ENCODE assay signal across 23 mouse cellular contexts in the genomic region with DNA sequence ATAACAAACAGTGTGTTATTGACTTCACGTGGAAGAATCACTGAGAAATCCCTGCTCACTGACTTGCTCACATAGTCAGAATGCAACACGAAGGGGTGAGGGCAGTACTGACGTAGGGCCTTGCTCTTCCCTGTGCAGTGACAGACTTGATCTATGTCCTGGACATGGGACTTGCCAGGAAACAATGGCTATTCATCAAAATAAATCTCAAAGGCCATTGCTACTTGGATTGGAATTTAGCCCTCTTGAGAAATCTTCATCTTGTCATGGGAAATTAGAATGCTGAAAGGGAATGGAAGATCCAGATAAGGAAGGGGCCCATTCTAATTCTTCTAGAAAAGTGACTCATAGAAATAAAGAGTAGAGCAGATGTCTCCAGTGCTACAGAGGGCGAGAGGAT.
DNase-seq lines count a peak whose midpoint lies in the region; ATAC-seq and TF ChIP-seq lines count a peak whose summit lies in the region.
"Had no signal": no experiment of that assay in that cellular context is flagged by ENCODE, and none has a peak within 500 bp of the region (broad histone marks: within the 10 kb centered on the region; RNA-seq: fewer than 3 reads in every experiment).

No protein-coding gene starts in this region.

- H3K9ac ChIP-seq in kidney, embryonic 16.5 days (replicated peaks; ENCODE audit: low read length): no peak overlapping the region
- no peak overlapping the region for H3K9ac ChIP-seq in liver, adult 2 months (ENCODE audit: low read depth, low read length)
- no peak overlapping the region for H3K9ac ChIP-seq in hindbrain, postnatal 0 days (replicated peaks; ENCODE audit: low read length)
- H3K9ac ChIP-seq: embryonic facial prominence, embryonic 13.5 days; embryonic facial prominence, embryonic 15.5 days; forebrain, embryonic 12.5 days had no signal

- no peak overlapping the region for H3K4me3 ChIP-seq in kidney, adult 2 months (ENCODE audit: insufficient read depth, low read depth, low read length)
- no peak overlapping the region for H3K4me3 ChIP-seq in kidney, embryonic 16.5 days (ENCODE audit: low read length)
- no peak overlapping the region for H3K4me3 ChIP-seq in liver, adult 2 months (ENCODE audit: insufficient read depth, low read depth, low read length)
- no peak overlapping the region for H3K4me3 ChIP-seq in hindbrain, postnatal 0 days (ENCODE audit: low read length)
- H3K4me3 ChIP-seq: embryonic facial prominence, embryonic 13.5 days; embryonic facial prominence, embryonic 15.5 days; erythroblast, embryonic 14.5 days; forebrain, embryonic 10.5 days; forebrain, embryonic 12.5 days had no signal

- 75% methylated on average over 4 of the region's 4 CpGs for WGBS in kidney, adult 2 months
- 74% methylated on average over 4 of the region's 4 CpGs for WGBS in kidney, embryonic 16.5 days
- 76% methylated on average over 4 of the region's 4 CpGs for WGBS in liver, adult 2 months
- WGBS in hindbrain, postnatal 0 days: 81% methylated on average over 4 of the region's 4 CpGs

- H3K27me3 ChIP-seq in kidney, adult 2 months (replicated peaks; ENCODE audit: control insufficient read depth, insufficient read depth, low read length): no peaks in the 10 kb centered on the region
- H3K27me3 ChIP-seq in kidney, embryonic 16.5 days (ENCODE audit: insufficient read depth, low read length): no peaks in the 10 kb centered on the region
- H3K27me3 ChIP-seq in liver, adult 2 months (ENCODE audit: control insufficient read depth, insufficient read depth, low read length): no peaks in the 10 kb centered on the region
- no peaks in the 10 kb centered on the region for H3K27me3 ChIP-seq in hindbrain, postnatal 0 days (ENCODE audit: insufficient read depth, low read length)
- H3K27me3 ChIP-seq: embryonic facial prominence, embryonic 13.5 days; embryonic facial prominence, embryonic 15.5 days; forebrain, embryonic 12.5 days had no signal

- peak; percentile 12 for DNase-seq in kidney, adult 2 months
- DNase-seq in liver, adult 2 months (ENCODE audit: extremely low read depth, low read depth, low spot score): peak; percentile 53
- DNase-seq in liver (no peak), NIH3T3 (ENCODE audit: low read depth) (peak; percentile 15)
- DNase-seq in hindbrain, postnatal 0 days (ENCODE audit: low spot score): no peak
- no peak for DNase-seq in adrenal gland, adult 8-10 months
- DNase-seq: adrenal gland, postnatal 10 days; adrenal gland, postnatal 25 days; cerebellum, adult 11 months; cerebellum, adult 18-20 months; cerebellum, adult 8-10 months; cerebellum, adult 9-11 months; cerebellum, postnatal 14 days; cerebellum, postnatal 36 days; embryo, embryonic 11 days had no signal

- no peak for ATAC-seq in kidney, embryonic 16.5 days (ENCODE audit: low FRiP score, low TSS enrichment)
- ATAC-seq in hindbrain, postnatal 0 days: no peak
- ATAC-seq: forebrain, embryonic 14.5 days; forebrain, embryonic 16.5 days had no signal

- H3K9me3 ChIP-seq in kidney, embryonic 16.5 days (ENCODE audit: low read length): no peaks in the 10 kb centered on the region
- H3K9me3 ChIP-seq in hindbrain, postnatal 0 days (ENCODE audit: low read length): no peaks in the 10 kb centered on the region
- H3K9me3 ChIP-seq: embryonic facial prominence, embryonic 13.5 days; embryonic facial prominence, embryonic 15.5 days; forebrain, embryonic 10.5 days; forebrain, embryonic 12.5 days had no signal

- no peak for TF ChIP-seq CTCF in kidney, adult 2 months (conservative IDR thresholded peaks at IDR 0.05; ENCODE audit: insufficient read depth, insufficient read length, low read depth, low read length)
- no peak for TF ChIP-seq CTCF in liver, adult 2 months (IDR thresholded peaks at IDR 0.05; ENCODE audit: low read depth, low read length)
- TF ChIP-seq CTCF in hindbrain, postnatal 0 days (IDR thresholded peaks at IDR 0.05; ENCODE audit: low read depth): no peak

- H3K36me3 ChIP-seq in kidney, adult 2 months (ENCODE audit: control insufficient read depth, insufficient read depth, low read length): no peaks in the 10 kb centered on the region
- no peaks in the 10 kb centered on the region for H3K36me3 ChIP-seq in kidney, embryonic 16.5 days (ENCODE audit: insufficient read depth, low read length)
- H3K36me3 ChIP-seq in liver, adult 2 months (ENCODE audit: control insufficient read depth, insufficient read depth, low read length): no peaks in the 10 kb centered on the region
- no peaks in the 10 kb centered on the region for H3K36me3 ChIP-seq in hindbrain, postnatal 0 days (ENCODE audit: insufficient read depth, low read length)
- H3K36me3 ChIP-seq: embryonic facial prominence, embryonic 13.5 days; embryonic facial prominence, embryonic 15.5 days; forebrain, embryonic 10.5 days; forebrain, embryonic 12.5 days had no signal

- H3K79me2 ChIP-seq in liver, adult 2 months (ENCODE audit: control insufficient read depth, insufficient read depth, low read length): no peaks in the 10 kb centered on the region

- H3K4me2 ChIP-seq in kidney, embryonic 16.5 days (replicated peaks; ENCODE audit: low read depth, low read length): no peak overlapping the region
- H3K4me2 ChIP-seq in hindbrain, postnatal 0 days (ENCODE audit: low read depth, low read length): no peak overlapping the region
- H3K4me2 ChIP-seq: embryonic facial prominence, embryonic 13.5 days; embryonic facial prominence, embryonic 15.5 days; forebrain, embryonic 12.5 days had no signal

- no peak for TF ChIP-seq POLR2A in kidney, adult 2 months (IDR thresholded peaks at IDR 0.05; ENCODE audit: low read depth, low read length)
- no peak for TF ChIP-seq POLR2A in liver, adult 2 months (IDR thresholded peaks at IDR 0.05; ENCODE audit: extremely low read depth, insufficient read depth, low read length)

- no peak overlapping the region for H3K27ac ChIP-seq in kidney, adult 2 months (ENCODE audit: insufficient read depth, low read depth, low read length)
- no peak overlapping the region for H3K27ac ChIP-seq in kidney, embryonic 16.5 days (ENCODE audit: low read length)
- no peak overlapping the region for H3K27ac ChIP-seq in liver, adult 2 months (replicated peaks; ENCODE audit: insufficient read depth, low read depth, low read length)
- H3K27ac ChIP-seq in hindbrain, postnatal 0 days: no peak overlapping the region
- H3K27ac ChIP-seq: embryonic facial prominence, embryonic 13.5 days; embryonic facial prominence, embryonic 15.5 days; forebrain, embryonic 10.5 days; forebrain, embryonic 12.5 days had no signal

- H3K4me1 ChIP-seq in kidney, adult 2 months (ENCODE audit: control insufficient read depth, insufficient read depth, low read length): 0 out of 2 replicates have a peak, but pooled peaks cover 6% of the 10 kb centered on the region
- peaks cover 15% of the 10 kb centered on the region for H3K4me1 ChIP-seq in kidney, embryonic 16.5 days (ENCODE audit: insufficient read depth, low read length)
- no peaks in the 10 kb centered on the region for H3K4me1 ChIP-seq in liver, adult 2 months (ENCODE audit: control insufficient read depth, insufficient read depth, low read length)
- H3K4me1 ChIP-seq in hindbrain, postnatal 0 days (ENCODE audit: insufficient read depth, low read length): no peaks in the 10 kb centered on the region
- H3K4me1 ChIP-seq: embryonic facial prominence, embryonic 13.5 days; embryonic facial prominence, embryonic 15.5 days; forebrain, embryonic 12.5 days had no signal

Comparison
In these comparisons a context has a peak if more than half of its experiments do, and no peak if none do; other contexts are left out.
1. DNase-seq: peak in kidney, adult 2 months (single experiment), liver, adult 2 months (single experiment) and NIH3T3 (single experiment); none in liver (single experiment), hindbrain, postnatal 0 days (single experiment) and adrenal gland, adult 8-10 months (single experiment).